Mouse (Mus musculus) monocyte, adult 5-6 weeks (primary cell): Measurements from ENCODE around the gene Mia3. TPM values are rescaled to one million over a fixed set of nuclear protein-coding genes. Genes with fewer than 3 reads are reported as not detected.
"Not testable (repeated sequence)": the region's sequence is repeated elsewhere in the genome, so short reads cannot be mapped to it uniquely, and the experiment has no call there.

ENCODE experiments used
- ATAC-seq: fragments of 153-309, 156-312 bp; replicated peaks from 2 replicates; pipeline ENCODE4 v1.8.0; 2017; ENCODE audit warnings: mild to moderate bottlenecking; ENCODE audit not compliant: low TSS enrichment, insufficient number of reproducible peaks, severe bottlenecking, poor library complexity, low FRiP score
- total RNA-seq: library from RNA; stranded (forward); fragments of 200-1000, 200-491, 200-594 nt; gene quantifications from 3 replicates; pipeline ENCODE4 v1.2.3, GENCODE M21; 2017

The Mia3 gene
- total RNA-seq: 152 to 289 TPM (median 253 TPM) in 3 replicates

DNA sequence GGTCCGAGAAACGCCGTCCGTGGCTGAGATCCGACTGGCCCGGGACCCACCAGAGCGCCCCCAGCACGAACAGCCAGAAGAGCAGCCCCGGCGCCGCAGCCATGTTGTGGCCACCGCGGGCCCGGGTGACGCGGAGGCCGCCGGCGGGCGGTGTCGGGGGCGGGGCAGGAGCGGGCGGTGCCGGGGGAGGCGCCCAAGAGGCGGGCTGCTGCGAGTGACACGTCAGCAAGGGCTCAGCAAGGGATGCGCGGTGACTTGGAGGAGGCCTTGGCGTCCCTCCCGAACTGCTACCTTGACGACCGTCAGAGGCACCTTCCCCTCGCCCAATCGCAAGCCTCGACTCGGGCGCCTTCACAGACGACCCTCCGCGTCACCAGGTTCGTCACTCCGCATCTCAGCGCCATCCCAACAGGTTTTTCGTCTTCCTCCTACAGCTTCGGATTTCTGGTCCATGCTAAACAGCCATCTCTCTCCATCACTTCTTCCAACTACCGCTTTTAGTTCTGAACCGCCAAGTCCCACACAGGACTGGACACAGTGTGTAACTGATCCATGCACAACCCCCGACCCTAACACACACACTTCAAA lies at the start of gene Mia3:
Mia3 (minus strand) TSS at position 127 of the 588 bp plus-strand sequence.
- ATAC-seq: peak; percentile 97

DNA sequence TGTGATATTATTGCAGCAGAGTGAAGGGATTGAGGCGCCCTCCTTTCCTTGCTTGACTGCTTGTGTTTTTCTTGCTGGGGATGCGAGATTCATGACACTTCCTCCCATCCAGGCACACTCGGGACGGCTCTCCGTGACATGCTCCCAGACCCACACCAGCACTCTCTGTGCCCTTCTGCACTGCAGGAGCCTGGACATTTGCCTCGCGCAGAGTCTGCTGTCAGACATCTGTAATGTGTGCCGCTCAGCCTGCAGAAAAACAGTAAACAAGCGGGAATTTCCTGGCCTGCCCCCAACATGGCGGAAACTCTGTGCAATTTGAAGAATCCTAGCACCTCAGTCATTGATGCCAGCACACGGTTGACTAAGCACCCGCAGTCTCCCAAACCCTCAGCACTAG lies 48.5 kb upstream of the Mia3 start, which contains the start of gene Hhipl2:
Hhipl2 (plus strand) TSS at position 343 of the 400 bp plus-strand sequence.
- no peak for ATAC-seq

DNA sequence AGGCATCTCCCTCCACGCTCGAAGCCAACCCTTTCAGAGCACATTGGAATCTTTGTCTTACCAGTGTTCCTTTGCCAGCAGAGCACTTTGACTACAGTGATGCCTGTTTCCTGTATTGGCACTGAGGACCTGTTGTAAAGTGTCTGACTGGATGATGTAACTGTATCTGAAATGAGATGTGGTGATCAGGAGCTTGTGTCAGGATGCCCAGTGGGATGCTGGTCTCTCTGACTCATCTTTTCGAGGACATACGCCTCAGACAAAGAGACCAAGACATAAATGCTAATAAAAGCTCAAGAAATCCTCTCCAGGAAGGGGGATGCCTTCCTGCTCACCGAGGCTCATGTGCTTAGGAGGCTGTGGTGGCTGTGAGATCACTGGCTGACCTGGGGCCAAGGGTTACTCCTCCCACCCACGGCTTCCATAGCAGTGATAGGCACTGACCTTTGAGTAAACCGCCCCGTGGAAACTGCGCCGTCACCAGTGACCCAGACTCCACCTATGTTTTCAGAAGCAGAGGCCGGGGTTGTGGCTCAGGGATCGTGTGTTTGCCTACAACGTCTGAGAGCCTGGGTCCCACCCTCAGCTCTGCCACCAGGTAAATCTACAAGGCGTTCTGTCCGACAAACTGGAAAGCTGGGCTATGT lies 44.9 kb upstream of the Mia3 start:
- no peak for ATAC-seq

DNA sequence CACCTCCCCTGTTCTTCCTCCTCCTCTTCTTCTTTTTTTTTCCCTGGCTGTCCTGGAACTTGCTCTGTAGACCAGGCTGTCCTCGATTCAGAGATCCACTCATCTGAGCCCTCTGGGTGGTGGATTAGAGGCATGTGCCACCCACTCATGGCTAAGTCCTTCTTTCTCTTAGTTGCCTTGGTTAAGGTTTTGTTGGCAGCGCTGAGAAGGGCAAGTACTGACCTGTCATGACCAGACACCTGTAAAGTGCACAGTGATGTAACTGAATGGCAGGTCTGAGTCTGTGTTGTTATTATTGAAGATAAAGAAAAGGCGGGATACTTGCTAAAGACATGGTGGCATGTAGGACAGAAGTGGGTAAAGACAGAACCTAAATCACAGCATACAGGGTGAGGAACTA lies 34.0 kb upstream of the Mia3 start:
- no peak for ATAC-seq

DNA sequence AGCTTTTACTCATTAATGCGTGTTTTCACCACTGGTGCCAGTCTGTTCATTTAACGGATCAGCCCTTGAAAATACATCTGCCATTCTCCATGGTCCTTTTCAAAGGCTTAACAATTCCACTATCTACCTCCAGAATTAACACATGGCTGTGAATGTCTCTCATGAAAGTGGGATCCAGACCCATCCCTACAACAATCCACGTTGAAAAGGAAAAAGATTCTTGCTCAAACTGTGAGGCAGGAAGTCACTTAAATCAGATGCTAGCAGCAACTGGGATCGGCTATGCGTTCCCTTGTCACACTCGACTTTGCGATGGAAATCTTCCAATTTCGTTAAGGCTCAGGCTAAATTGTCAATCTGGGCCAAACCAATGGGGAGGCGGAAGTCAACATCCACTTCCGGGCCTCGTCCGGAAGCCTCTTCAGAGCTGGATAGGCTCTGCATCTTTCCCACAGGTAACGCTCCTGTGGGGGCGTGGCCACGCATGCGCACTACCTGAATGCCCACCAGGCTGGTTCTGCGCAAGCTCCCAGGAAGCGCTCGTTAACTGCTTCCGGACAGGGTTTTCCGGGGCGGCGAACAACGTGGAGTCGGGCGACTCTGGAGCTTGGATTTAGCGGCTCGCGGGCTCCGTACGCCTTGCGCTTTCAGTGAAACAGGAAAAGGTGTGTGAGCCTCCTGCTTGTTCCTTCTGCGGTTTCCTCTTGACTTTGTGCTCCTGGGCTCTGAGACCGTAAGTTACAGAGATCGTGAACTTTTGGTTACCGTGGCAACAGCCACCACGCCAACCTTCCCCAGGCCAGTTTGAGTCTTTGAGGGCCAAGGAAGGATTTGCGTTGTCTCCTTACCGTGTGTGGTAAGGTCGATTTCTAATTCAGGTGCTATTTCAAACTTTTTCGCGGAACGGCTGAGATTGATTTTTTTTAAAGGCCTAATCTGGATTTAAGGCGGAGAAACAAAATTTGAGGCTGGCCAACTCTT lies 19.4 kb upstream of the Mia3 start, which contains the start of gene Taf1a:
Taf1a (plus strand) TSS at position 556 of the 981 bp plus-strand sequence.
- ATAC-seq: peak; percentile 97

DNA sequence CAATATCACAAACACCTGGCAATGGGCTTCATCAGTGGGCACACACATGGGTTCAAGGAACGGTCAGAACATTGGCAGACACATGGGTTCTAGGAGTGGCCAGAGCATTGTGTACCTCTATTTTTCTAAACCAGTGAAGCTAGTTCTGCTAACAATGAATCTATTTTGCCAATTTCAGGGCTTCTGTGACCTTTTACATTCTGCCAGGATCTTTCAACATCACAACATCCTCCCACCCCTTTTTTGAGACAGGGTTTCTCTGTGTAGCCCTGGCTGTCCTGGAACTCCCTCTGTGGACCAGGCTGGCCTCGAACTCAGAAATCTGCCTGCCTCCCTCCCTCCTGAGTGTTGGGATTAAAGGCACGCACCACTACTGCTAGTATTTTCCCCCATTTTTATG lies 18.1 kb upstream of the Mia3 start:
- ATAC-seq: not testable (repeated sequence)

DNA sequence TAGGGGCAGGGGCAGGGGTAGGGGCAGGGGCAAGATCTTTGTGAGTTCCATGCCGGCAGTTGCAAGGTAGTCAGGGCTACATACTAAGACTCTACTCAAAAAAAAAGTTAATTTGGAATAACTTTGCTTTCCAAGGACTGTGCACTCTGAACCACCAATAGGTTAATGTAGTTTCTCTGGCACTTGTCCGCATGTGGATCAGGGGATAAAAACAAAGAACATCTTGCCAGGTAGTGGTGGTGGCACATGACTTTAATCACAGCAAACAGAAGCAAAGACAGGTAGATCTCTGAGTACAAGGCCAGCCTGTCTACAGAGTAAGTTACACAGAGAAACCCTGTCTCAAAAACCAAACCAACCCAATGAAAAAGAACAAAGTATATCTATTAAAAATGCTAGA lies 13.3 kb upstream of the Mia3 start:
- no peak for ATAC-seq

DNA sequence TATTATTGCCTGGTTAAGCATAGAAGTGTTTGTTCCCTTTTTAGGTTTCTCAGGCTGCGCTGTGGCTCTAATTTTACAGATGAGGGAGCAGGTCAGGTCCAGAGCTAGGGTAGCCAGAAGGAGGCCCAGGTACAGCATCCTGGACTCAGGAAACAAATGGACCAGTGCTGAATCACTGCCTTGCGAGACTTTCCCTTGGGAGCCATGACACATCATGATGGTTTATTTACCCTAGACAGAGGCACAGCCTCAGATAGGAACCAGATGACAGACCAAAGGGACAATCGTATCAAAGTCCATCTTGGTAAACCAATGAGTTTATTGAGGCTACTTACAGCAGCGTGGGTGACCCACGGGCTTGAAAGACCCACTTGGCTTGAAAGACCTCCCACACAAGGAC lies 12.5 kb upstream of the Mia3 start:
- ATAC-seq: no peak

DNA sequence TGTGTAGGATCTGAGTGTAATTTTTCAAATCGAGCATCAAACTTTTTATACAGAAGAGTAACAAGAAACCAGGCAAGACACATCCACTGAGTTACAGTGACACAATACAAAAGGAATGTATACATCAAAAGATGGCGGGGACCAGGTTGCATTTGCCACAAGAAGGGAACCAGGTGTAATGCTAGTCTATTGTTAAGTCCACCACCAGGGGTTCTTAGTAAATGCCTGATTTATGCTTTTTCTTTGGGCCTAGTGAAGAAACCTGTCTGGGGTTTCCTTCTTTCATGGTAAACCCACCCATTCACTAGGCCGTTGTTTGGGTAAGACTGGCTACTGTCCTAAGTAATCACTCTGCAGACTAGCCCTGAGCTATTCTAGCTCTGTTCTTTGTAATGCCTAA lies 10.0 kb upstream of the Mia3 start:
- ATAC-seq: not testable (repeated sequence)

DNA sequence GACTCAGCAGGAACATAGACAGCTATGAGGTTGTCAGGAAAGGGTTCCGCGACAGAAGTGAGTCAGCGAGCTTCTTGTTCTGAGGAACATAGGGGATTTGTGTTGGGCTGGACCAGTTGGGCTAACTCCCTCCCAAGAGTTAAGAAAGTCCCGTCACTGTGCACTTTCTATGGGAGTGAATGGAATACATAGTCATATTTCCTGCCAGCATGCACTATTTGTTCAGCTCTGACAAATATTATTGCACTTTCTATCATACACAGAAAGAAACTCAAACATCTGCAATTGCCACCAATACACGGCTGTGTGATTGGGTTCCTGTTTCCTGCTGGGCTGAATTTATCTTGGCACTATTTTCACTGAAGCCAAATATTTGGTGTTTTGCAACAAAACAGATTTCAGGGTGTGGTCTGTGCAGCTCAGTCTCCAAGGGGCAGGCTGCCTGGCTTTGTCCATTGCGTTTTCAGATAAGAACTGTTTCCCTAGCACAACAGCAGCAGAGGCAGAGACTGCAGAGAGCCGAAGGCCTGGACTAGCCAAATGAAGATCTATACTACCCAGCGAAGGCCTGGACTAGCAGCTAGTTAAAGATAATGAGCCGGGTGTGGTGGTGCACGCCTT lies 9.1 kb upstream of the Mia3 start:
- ATAC-seq: no peak

DNA sequence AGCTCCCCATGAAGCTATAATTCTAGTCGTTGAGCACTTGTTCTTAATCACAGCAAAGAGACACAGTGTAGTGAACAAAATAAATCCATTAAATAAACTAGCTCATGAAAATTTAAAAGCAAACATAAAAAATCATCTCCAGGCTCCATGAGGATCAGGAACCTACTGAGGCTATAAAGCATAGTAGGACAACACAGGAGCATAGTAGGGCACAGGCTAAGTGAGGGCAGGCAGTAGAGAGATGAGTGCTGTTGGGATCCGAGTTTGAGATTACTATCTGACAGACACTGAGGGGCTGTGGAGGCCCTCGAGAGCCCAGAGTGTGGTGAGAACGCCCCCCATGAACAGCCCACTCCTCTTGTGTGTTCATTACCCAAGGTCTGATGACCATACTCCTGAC lies 7.7 kb upstream of the Mia3 start:
- ATAC-seq: no peak

DNA sequence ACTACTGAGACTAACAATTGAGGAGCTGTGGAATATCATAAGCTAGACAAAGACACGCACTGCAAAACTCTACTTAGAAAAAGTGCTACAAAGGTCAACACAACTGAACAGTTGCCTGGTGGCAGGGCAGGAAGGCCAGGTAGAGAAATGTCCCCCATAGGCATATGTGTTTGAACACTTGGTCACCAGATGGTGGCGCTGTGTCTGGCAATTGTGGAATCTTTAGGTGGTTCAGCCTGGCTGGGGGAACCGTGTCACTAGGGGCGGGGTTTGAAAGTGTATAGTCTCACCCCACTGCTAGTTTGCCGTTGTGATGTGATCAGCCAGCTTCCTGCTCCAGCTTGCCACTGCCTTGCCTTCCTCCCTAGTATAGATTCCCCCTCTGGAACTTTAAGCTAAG lies 5.4 kb upstream of the Mia3 start:
- ATAC-seq: no peak

DNA sequence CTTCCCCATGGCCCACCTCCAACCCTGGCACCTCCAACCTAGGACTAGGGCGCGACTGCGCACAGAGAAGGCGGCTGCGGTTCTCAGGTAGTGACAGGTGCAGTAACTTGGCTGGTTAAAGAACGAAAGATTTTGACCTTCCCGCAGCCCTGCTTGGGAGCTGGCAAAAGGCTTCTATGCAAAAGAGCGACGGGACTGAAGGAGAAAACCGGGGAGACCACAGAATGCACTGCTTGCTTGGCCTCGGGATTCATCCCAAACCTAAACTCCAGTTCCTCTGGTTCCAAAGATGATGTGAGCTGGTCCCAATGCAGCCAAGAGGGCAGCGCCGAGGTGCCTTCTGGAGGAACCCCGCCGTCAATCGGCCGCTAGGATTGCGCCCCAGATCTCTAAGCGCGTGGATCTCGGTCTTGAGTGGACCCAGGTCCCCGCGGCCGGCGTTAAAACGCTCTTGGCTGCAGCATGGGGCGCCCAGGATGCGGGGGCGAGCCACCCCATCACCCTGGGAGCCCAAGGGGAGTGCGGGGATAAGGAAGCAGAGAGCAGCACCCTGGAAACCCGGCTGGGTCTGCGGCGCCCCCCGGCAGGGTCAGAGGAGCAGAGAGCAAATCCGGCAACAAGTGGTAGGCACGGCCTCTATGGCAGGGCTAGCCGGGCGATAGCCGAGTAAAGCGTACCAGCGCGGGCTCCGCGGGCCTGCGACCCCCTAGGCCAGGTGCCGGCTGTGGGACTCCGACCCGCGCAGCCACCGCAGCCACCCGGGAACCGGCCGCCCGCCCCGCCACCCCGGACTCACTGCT lies 552 bp downstream of the Mia3 start:
- ATAC-seq: no peak; the same call in 1 of the 2 replicates

DNA sequence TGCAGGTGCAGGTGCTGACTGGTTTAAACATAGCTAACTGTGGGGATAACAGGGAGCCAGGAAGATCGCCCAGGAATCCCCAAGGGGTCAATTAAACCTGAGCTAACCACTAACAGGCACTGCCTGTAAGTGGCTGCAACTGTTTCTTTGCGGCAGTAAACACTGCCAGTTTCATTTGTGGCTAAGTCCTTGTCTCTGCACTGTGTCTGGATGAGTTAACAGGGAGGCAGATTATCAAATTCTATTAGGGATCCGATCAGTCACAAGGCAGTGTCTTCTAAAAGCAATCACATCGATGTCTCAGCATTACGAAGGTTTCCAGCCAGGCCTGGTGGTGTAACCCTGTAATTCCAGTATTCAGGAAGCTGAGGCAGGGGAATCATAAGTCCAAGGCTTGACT lies 3.0 kb downstream of the Mia3 start:
- no peak for ATAC-seq

DNA sequence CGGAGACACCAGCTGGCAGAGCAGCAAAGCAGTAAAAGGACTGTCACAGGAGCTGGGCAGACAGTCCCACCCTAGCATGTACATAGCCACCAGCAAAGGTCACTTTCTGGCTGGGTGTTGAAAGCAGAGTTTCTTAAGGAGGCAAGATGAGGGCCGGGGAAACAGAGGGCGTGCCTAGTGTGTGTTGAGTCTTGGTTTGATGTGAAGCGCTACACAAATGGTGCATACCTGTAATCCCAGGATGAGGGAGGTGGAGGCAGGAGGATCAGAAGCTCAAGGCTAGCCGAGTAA lies 5.8 kb downstream of the Mia3 start:
- no peak for ATAC-seq

DNA sequence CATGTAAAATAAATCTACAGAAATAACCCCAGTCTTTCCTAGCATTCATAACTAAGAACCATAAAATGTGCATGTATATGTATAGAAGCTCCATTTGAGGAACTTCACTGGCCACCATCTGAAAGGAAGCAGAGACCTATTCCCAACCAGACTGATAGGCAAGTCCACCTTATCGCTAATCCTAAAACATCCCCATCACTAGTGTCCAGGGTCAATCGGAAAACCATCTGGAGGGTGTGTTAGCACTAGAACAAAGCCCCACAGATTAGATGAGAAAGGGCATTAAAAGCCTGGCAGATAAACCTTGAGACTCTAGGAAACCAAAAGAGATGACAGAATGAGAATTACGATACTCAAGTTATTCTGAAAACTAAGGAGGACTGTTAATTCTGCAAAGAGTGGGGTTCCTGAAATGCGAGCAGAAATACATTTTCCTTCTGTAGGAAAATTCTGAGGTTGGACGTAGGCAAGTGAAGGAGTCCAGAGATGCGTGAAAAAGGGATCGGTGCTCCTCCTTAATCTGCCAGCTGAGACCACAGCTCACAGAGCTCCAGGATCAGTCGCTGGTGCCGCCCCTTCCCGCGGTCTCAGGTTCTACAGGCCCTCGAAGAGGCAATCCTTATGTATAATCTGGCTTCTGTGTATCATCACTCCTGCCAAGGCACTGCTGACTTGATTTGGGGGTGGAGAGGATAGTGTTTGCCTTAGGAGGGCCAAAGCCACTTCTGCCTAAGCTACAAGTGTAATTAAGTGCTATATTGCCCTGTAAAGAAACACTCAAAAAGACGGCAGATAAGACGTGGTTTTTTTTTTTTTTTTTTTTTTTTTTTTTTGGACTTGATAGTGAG lies 6.4 kb downstream of the Mia3 start:
- ATAC-seq: no peak

DNA sequence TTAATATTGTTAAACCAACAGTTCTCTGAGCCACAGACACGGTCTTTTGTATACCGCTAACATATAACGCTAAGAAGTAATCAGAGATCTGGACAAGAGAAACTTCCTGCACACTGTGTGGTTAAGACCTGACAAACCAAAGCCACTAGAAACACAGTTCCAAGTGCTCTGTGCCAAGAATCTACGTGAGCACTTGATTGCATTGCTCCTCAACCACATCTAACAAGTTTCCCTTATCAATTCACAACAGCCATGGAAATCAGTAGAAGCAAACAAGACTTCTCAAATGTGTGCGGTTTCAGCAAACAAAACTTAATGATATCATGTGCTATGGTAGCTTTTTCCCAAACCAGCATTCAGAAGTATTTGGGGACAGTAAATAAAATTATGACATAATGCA lies 7.1 kb downstream of the Mia3 start:
- ATAC-seq: no peak

DNA sequence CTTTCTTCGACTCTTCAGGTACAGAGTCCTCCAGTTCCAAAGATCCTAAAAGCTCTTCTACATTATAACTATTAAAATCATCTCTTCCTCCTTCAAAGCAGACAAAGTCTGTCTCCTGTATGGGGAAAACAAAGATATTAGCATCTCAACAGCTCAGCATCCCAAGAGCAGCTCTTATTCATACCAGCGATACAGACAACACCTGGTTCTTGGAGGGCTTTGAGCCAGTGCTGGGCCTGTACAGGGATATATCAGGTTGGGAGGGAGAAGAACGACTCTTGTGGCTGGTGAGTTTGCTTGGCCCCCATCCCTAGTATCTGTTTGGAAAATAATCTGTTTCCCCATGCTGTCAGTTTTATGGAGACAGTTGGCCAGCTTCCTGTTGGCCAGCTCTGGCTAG lies 10.5 kb downstream of the Mia3 start:
- ATAC-seq: no peak
